In the genomic region with DNA sequence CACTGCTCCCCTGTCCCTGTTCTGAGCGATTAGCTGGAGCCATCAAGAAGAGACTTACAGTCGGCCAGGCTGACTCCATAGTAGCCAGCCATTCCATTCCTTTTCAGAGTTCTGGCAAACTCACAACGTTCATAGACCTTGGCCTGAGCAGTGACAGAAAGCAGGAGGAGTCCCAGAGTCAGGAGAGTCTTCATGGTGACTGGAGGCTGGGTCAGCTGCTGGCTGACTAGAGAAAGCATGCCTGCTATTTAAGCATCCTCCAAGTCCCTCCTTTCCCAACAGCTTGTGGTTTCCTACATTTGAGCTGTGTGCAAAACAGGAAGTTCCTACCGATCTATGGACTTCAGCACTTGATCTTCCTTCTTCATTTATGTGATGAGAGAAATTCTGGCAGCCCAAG, we compare ENCODE assay signal across 7 mouse cellular contexts. TPM values are rescaled to one million over a fixed set of nuclear protein-coding genes. Genes with fewer than 3 reads are reported as not detected.
DNase-seq lines count a peak whose midpoint lies in the region; ATAC-seq and TF ChIP-seq lines count a peak whose summit lies in the region.

A gene (minus strand): TSS at position 273 of the 400 bp plus-strand sequence.

- TF ChIP-seq CTCF in MEL (IDR thresholded peaks at IDR 0.05 in 2 of 3, conservative IDR thresholded peaks at IDR 0.05 in 1 of 3; ENCODE audit: control insufficient read depth in 1 of 3, insufficient read depth in 1 of 3, low read depth in 2 of 3, low read length in 3 of 3, poor library complexity in 1 of 3, severe bottlenecking in 1 of 3): no peak
- TF ChIP-seq CTCF in forebrain, postnatal 0 days (IDR thresholded peaks at IDR 0.05; ENCODE audit: low read depth): no peak
- TF ChIP-seq CTCF in midbrain, postnatal 0 days (IDR thresholded peaks at IDR 0.05): no peak

- no peak within 1 kb of the TSS for H3K4me2 ChIP-seq in forebrain, postnatal 0 days (ENCODE audit: low read depth)
- H3K4me2 ChIP-seq in limb, embryonic 15.5 days: no peak within 1 kb of the TSS
- H3K4me2 ChIP-seq in midbrain, postnatal 0 days (ENCODE audit: low read depth, low read length, poor library complexity, severe bottlenecking): no peak within 1 kb of the TSS

- no peak for TF ChIP-seq EP300 in MEL (IDR thresholded peaks at IDR 0.05; ENCODE audit: low read depth in 1 of 2, low read length in 2 of 2)

- H3K36me3 ChIP-seq in MEL (ENCODE audit: control insufficient read depth in 1 of 2, insufficient read depth in 2 of 2, low read length in 2 of 2): no peaks in the 10 kb centered on the region
- no peaks in the 10 kb centered on the region for H3K36me3 ChIP-seq in forebrain, postnatal 0 days (ENCODE audit: insufficient read depth)
- H3K36me3 ChIP-seq in limb, embryonic 15.5 days: no peaks in the 10 kb centered on the region
- no peaks in the 10 kb centered on the region for H3K36me3 ChIP-seq in midbrain, postnatal 0 days (ENCODE audit: insufficient read depth, low read length)

- 71% methylated on average over 4 of the region's 4 CpGs for WGBS in forebrain, postnatal 0 days
- 47% methylated on average over 4 of the region's 4 CpGs for WGBS in limb, embryonic 15.5 days
- WGBS in midbrain, postnatal 0 days: 62% methylated on average over 4 of the region's 4 CpGs

- peaks cover 4 to 7% of the 10 kb centered on the region in 2 experiments for H3K27me3 ChIP-seq in MEL (ENCODE audit: control insufficient read depth in 1 of 2, insufficient read depth in 2 of 2, low read length in 2 of 2)
- H3K27me3 ChIP-seq in forebrain, postnatal 0 days (ENCODE audit: insufficient read depth, low read length): no peaks in the 10 kb centered on the region
- H3K27me3 ChIP-seq in limb, embryonic 15.5 days: no peaks in the 10 kb centered on the region
- no peaks in the 10 kb centered on the region for H3K27me3 ChIP-seq in midbrain, postnatal 0 days (ENCODE audit: insufficient read depth, low read length)

- H3K4me1 ChIP-seq in MEL (ENCODE audit: control insufficient read depth in 1 of 2, insufficient read depth in 2 of 2, low read length in 2 of 2): no peaks in the 10 kb centered on the region
- no peaks in the 10 kb centered on the region for H3K4me1 ChIP-seq in forebrain, postnatal 0 days (ENCODE audit: insufficient read depth)
- no peaks in the 10 kb centered on the region for H3K4me1 ChIP-seq in limb, embryonic 15.5 days
- H3K4me1 ChIP-seq in midbrain, postnatal 0 days (ENCODE audit: insufficient read depth, low read length): no peaks in the 10 kb centered on the region

- ATAC-seq in forebrain, postnatal 0 days: no peak
- peak; percentile 63 to 67 for ATAC-seq in hematopoietic stem cell, adult 5-6 weeks (replicated peaks in 1 of 2; ENCODE audit: insufficient read depth in 1 of 2, low FRiP score in 2 of 2, low TSS enrichment in 1 of 2, low read depth in 1 of 2, poor library complexity in 2 of 2, severe bottlenecking in 2 of 2)
- ATAC-seq in limb, embryonic 15.5 days (ENCODE audit: insufficient number of reproducible peaks, low FRiP score, low TSS enrichment, low read depth): no peak
- ATAC-seq in midbrain, postnatal 0 days (ENCODE audit: low FRiP score): no peak

- no peak within 1 kb of the TSS for H3K4me3 ChIP-seq in MEL (ENCODE audit: control insufficient read depth in 1 of 2, insufficient read depth in 1 of 2, low read depth in 2 of 2, low read length in 2 of 2)
- no peak within 1 kb of the TSS for H3K4me3 ChIP-seq in forebrain, postnatal 0 days (ENCODE audit: low read depth, low read length)
- no peak within 1 kb of the TSS for H3K4me3 ChIP-seq in limb, embryonic 15.5 days
- H3K4me3 ChIP-seq in midbrain, postnatal 0 days (ENCODE audit: low read depth, low read length): no peak within 1 kb of the TSS

- no peak for TF ChIP-seq RAD21 in MEL (IDR thresholded peaks at IDR 0.05; ENCODE audit: low read depth, low read length)

- H3K9me3 ChIP-seq in MEL (replicated peaks; ENCODE audit: insufficient read depth, low read length): no peaks in the 10 kb centered on the region
- no peaks in the 10 kb centered on the region for H3K9me3 ChIP-seq in forebrain, postnatal 0 days (ENCODE audit: low read length)
- H3K9me3 ChIP-seq in limb, embryonic 15.5 days: no peaks in the 10 kb centered on the region
- no peaks in the 10 kb centered on the region for H3K9me3 ChIP-seq in midbrain, postnatal 0 days (ENCODE audit: low read length)

- TF ChIP-seq POLR2A in MEL (IDR thresholded peaks at IDR 0.05; ENCODE audit: control insufficient read depth in 1 of 2, insufficient read depth in 1 of 2, low read depth in 1 of 2, low read length in 2 of 2, poor library complexity in 1 of 2): no peak

- H3K9ac ChIP-seq in MEL (ENCODE audit: control insufficient read depth, low read depth, low read length, poor library complexity, severe bottlenecking): no peak within 1 kb of the TSS
- no peak within 1 kb of the TSS for H3K9ac ChIP-seq in forebrain, postnatal 0 days
- no peak within 1 kb of the TSS for H3K9ac ChIP-seq in limb, embryonic 15.5 days
- H3K9ac ChIP-seq in midbrain, postnatal 0 days (replicated peaks; ENCODE audit: low read length, poor library complexity, severe bottlenecking): no peak within 1 kb of the TSS

- no peaks in the 10 kb centered on the region for H3K79me2 ChIP-seq in MEL (ENCODE audit: control insufficient read depth, insufficient read depth, low read length, poor library complexity)

- H3K27ac ChIP-seq in MEL (ENCODE audit: control insufficient read depth, low read depth, low read length): no peak within 1 kb of the TSS
- no peak within 1 kb of the TSS for H3K27ac ChIP-seq in forebrain, postnatal 0 days (ENCODE audit: low read depth, low read length)
- H3K27ac ChIP-seq in limb, embryonic 15.5 days: no peak within 1 kb of the TSS
- H3K27ac ChIP-seq in midbrain, postnatal 0 days (ENCODE audit: low read depth, low read length): no peak within 1 kb of the TSS

- peak; percentile 32 for DNase-seq in MEL (ENCODE audit: low read depth, low spot score)
- DNase-seq in adrenal gland, adult (ENCODE audit: inconsistent age in 2 of 2, low spot score in 1 of 2): peak; percentile 12 to 48
- no peak for DNase-seq in forebrain, postnatal 0 days
- DNase-seq in midbrain, postnatal 0 days (ENCODE audit: low spot score): no peak
- DNase-seq in cerebellum, adult 11-12 months: no peak

TF ChIP-seq in MEL, 35 proteins besides CTCF, POLR2A, EP300 and RAD21:
- TF ChIP-seq MYC (IDR thresholded peaks at IDR 0.05; ENCODE audit: low read depth, low read length) (no peak), USF1 (IDR thresholded peaks at IDR 0.05; ENCODE audit: low read depth, low read length) (no peak), NELFE (IDR thresholded peaks at IDR 0.05; ENCODE audit: low read depth, low read length) (no peak), POLR2AphosphoS5 (IDR thresholded peaks at IDR 0.05; ENCODE audit: borderline replicate concordance, low read depth, low read length) (no peak), MAFK (IDR thresholded peaks at IDR 0.05; ENCODE audit: borderline replicate concordance, low read depth, low read length) (no peak), POLR2AphosphoS2 (IDR thresholded peaks at IDR 0.05; ENCODE audit: low read length) (no peak), UBTF (IDR thresholded peaks at IDR 0.05; ENCODE audit: borderline replicate concordance, insufficient read depth, low read depth, low read length) (no peak), E2F4 (IDR thresholded peaks at IDR 0.05; ENCODE audit: borderline replicate concordance, low read depth, low read length) (no peak), HCFC1 (IDR thresholded peaks at IDR 0.05; ENCODE audit: low read depth, low read length) (no peak), CHD2 (IDR thresholded peaks at IDR 0.05; ENCODE audit: low read length) (no peak), ZC3H11A (IDR thresholded peaks at IDR 0.05; ENCODE audit: low read depth, low read length) (no peak), SIN3A (IDR thresholded peaks at IDR 0.05; ENCODE audit: low read length) (no peak), TAL1 (IDR thresholded peaks at IDR 0.05; ENCODE audit: low read length) (no peak), GATA1 (IDR thresholded peaks at IDR 0.05; ENCODE audit: low read depth, low read length) (no peak), TCF12 (IDR thresholded peaks at IDR 0.05; ENCODE audit: low read depth, low read length) (no peak), CHD1 (IDR thresholded peaks at IDR 0.05; ENCODE audit: low read depth, low read length) (no peak)

RNA-seq across cellular contexts. Expression of the gene that starts here (rescaled TPM):
- not detected in 2 replicates for total RNA-seq in MEL (2012; rRNA removed)
- not detected for polyA plus RNA-seq in MEL (2012; ENCODE audit: insufficient read depth in 1 of 2, insufficient read length in 2 of 2, low read depth in 1 of 2, low replicate concordance in 2 of 2, missing spikeins in 1 of 2)
- 10.2 and 14.2 TPM in 2 replicates for total RNA-seq in forebrain, postnatal 0 days (2014; rRNA removed)
- 25.6 and 29.5 TPM in 2 replicates for polyA plus RNA-seq in forebrain, postnatal 0 days (2015; fragmentation: Nextera tagmentation; extraction: Ambion mirVana)
- 718 and 1,972 TPM in 2 replicates for total RNA-seq in hematopoietic stem cell, adult 5-6 weeks (2017)
- polyA plus RNA-seq in limb, embryonic 15.5 days (2015; fragmentation: Nextera tagmentation; extraction: Ambion mirVana): 119 and 143 TPM in 2 replicates
- total RNA-seq in midbrain, postnatal 0 days (2014; rRNA removed): 9.7 and 13.0 TPM in 2 replicates
- 23.8 and 26.8 TPM in 2 replicates for polyA plus RNA-seq in midbrain, postnatal 0 days (2015; fragmentation: Nextera tagmentation; extraction: Ambion mirVana)

Comparison
In these comparisons a context has a peak if more than half of its experiments do, and no peak if none do; other contexts are left out.
1. RNA of the gene that starts here (total RNA-seq): 718 to 1,972 TPM in hematopoietic stem cell, adult 5-6 weeks; 9.7 to 13.0 TPM in midbrain, postnatal 0 days, 10.2 to 14.2 TPM in forebrain, postnatal 0 days and not detected in MEL; every median in the first group is over 10 times any median in the second.
2. RNA of the gene that starts here (polyA plus RNA-seq): 119 to 143 TPM in limb, embryonic 15.5 days, 25.6 to 29.5 TPM in forebrain, postnatal 0 days and 23.8 to 26.8 TPM in midbrain, postnatal 0 days; not detected in MEL; every median in the first group is over 10 times any median in the second.
3. Peak in DNase-seq in MEL; RNA of the gene not detected or under 1 TPM.
4. DNase-seq: peak in adrenal gland, adult (2 of 2); none in forebrain, postnatal 0 days (single experiment), midbrain, postnatal 0 days (single experiment) and cerebellum, adult 11-12 months (single experiment).
5. ATAC-seq: peak in hematopoietic stem cell, adult 5-6 weeks (2 of 2); none in forebrain, postnatal 0 days (single experiment), limb, embryonic 15.5 days (single experiment) and midbrain, postnatal 0 days (single experiment).